Mouse (Mus musculus) brain, embryonic 14.5 days (tissue): ENCODE results near the gene Gm36210. TPM values are rescaled to one million over a fixed set of nuclear protein-coding genes. Genes with fewer than 3 reads are reported as not detected.

Experiments
- DNase-seq: peaks from one replicate; pipeline ENCODE4 v3.0.0-alpha.2; 2011; ENCODE audit warnings: low read depth
- CTCF ChIP-seq: fragments of 200-500 bp; IDR thresholded peaks from 2 replicates; pipeline ENCODE4 v1.5.1; 2012; ENCODE audit warnings: inconsistent platforms, mild to moderate bottlenecking, moderate library complexity, borderline replicate concordance; ENCODE audit not compliant: insufficient read depth, insufficient read length; ENCODE audit errors: extremely low read depth
- POLR2A ChIP-seq: fragments of 200-500 bp; IDR thresholded peaks from 2 replicates; pipeline ENCODE4 v1.6.1; 2012; ENCODE audit warnings: mild to moderate bottlenecking, inconsistent platforms, borderline replicate concordance; ENCODE audit not compliant: poor library complexity, insufficient read depth, insufficient read length, severe bottlenecking; ENCODE audit errors: extremely low read depth
- polyA plus RNA-seq: library from polyadenylated mRNA; depleted of rRNA; stranded (reverse); fragments of >200 nt; gene quantifications from 2 replicates; pipeline ENCODE4 v1.2.3, GENCODE M21; 2012; rRNA removed

Gene Gm36210
- polyA plus RNA-seq, 1 experiment: 0.77 TPM

DNA sequence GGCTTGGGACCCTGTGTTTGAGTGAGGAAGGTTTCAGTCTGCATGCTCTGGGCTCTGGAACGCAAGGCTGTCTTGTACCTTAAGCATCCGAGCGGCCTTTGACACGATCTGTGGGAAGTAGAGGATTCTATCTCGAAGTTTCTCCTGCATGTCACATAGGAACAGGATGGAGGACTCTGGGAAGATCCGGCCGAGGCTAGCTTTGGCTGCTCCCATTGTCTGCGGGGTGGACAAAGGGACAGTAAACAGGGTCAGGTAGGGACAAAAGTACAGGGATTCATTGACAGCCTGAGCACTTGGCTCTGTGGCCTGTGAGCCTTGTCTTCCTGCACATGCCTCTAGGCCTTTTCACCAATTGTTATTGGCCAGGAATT is 55.0 kb downstream of the Gm36210 start:
- DNase-seq: no peak
- TF ChIP-seq CTCF: no peak
- TF ChIP-seq POLR2A: no peak

DNA sequence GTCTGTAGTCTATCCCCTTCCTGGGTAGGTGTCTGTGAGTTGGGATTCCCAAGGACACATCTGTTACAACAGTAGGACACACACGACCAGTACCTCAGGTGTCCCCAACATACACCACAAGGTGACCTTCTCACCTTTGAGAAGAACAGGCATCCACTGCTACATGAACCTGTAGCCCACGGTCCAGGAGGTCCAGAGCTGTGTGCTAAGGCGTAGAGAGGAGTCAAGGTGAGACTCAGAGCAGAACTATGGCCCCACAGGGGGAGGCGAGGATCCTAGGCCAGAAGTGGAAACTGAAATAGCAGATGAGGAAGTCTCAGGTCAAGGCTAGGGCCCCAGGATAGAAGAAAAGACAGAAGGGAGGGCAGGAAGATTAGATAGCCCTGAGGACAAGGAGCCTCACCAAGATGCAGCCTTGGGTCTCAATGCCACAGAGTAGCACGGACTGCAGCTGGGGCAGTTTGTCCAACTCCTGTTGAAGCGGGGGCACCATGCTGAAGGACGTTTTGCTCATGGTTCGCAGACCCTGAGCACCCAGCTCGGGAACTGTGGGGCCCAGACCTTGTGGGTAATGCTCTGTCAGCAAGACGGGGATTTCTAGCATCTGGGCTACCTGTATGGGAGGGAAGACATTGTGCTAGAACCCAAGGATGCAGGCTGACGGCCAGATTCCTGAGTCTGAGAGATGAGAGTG is 55.5 kb downstream of the Gm36210 start:
- no peak for DNase-seq
- TF ChIP-seq POLR2A: no peak
- TF ChIP-seq CTCF: no peak

DNA sequence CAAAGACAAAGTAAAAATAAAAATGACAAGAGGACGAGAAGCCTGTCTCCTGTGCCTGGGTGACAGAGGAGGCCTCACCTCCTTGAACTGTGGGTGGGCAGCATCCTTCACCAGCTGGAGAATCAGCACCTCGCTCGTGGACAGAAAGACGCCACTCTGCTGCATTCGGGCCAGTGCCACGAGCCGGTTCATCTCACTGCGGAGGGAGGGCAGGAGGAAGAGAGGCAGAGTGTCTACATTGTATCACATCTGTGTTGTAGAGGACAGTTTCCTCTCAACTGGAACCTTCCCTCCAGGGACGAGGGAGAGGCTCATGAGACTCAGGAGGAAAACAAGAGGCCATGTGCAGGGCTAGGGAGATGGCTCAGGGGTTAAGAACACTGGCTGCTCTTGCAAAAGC is 56.9 kb downstream of the Gm36210 start:
- DNase-seq: no peak

More for the DNA sequence above, 56.9 kb downstream of the Gm36210 start:
- no peak for TF ChIP-seq POLR2A

Other genes with a start within 250 kb of the Gm36210 start
- 115 and 130 TPM in 2 replicates for gene Ppp6r1, start 247.5 kb downstream of the Gm36210 start, polyA plus RNA-seq
- 93.3 and 97.3 TPM in 2 replicates for gene Hspbp1, start 221.4 kb downstream of the Gm36210 start, polyA plus RNA-seq
- gene Brsk1, start 215.9 kb downstream of the Gm36210 start, polyA plus RNA-seq: 137 and 161 TPM in 2 replicates
- gene Tmem150b, start 181.3 kb downstream of the Gm36210 start, polyA plus RNA-seq: 0.03 and 0.05 TPM in 2 replicates
- gene Kmt5c, start 166.4 kb downstream of the Gm36210 start, polyA plus RNA-seq: 197 and 214 TPM in 2 replicates
- gene Cox6b2, start 153.4 kb downstream of the Gm36210 start, polyA plus RNA-seq: 26.2 and 27.5 TPM in 2 replicates
- not detected in 2 replicates for gene Fam71e2, start 135.2 kb downstream of the Gm36210 start, polyA plus RNA-seq
- gene Il11, start 123.7 kb downstream of the Gm36210 start, polyA plus RNA-seq: 0.16 and 0.38 TPM in 2 replicates
- not detected in 2 replicates for gene Tmem190, start 123.6 kb downstream of the Gm36210 start, polyA plus RNA-seq
- 3.4 and 5.2 TPM in 2 replicates for gene Tmem238, start 116.9 kb downstream of the Gm36210 start, polyA plus RNA-seq
- gene Rpl28, start 113.6 kb downstream of the Gm36210 start, polyA plus RNA-seq: 271 and 404 TPM in 2 replicates
- gene Ube2s, start 93.9 kb downstream of the Gm36210 start, polyA plus RNA-seq: 451 and 626 TPM in 2 replicates
- gene Shisa7, start 61.8 kb downstream of the Gm36210 start, polyA plus RNA-seq: 145 and 170 TPM in 2 replicates
- gene Isoc2b, start 36.3 kb downstream of the Gm36210 start, polyA plus RNA-seq: 2.6 and 3.3 TPM in 2 replicates
- gene Isoc2a, start 29.4 kb downstream of the Gm36210 start, polyA plus RNA-seq: 6.7 and 9.0 TPM in 2 replicates
- 16.7 and 21.7 TPM in 2 replicates for gene Zfp628, start 8.7 kb upstream of the Gm36210 start, polyA plus RNA-seq
- 27.3 and 27.9 TPM in 2 replicates for gene Nat14, start 15.5 kb upstream of the Gm36210 start, polyA plus RNA-seq
- gene Ssc5d, start 19.3 kb upstream of the Gm36210 start, polyA plus RNA-seq: 2.3 and 3.6 TPM in 2 replicates
- 0.14 TPM in 2 replicates for gene Sbk2, start 57.9 kb upstream of the Gm36210 start, polyA plus RNA-seq
- 1.1 and 2.0 TPM in 2 replicates for gene Sbk3, start 64.7 kb upstream of the Gm36210 start, polyA plus RNA-seq
- 168 and 190 TPM in 2 replicates for gene Zfp579, start 89.6 kb upstream of the Gm36210 start, polyA plus RNA-seq
- gene Zfp524, start 107.9 kb upstream of the Gm36210 start, polyA plus RNA-seq: 11.9 and 18.0 TPM in 2 replicates
- 49.9 and 54.5 TPM in 2 replicates for gene Fiz1, start 108.2 kb upstream of the Gm36210 start, polyA plus RNA-seq
- gene Gm44973, start 109.0 kb upstream of the Gm36210 start, polyA plus RNA-seq: not detected in 2 replicates
- gene Zfp865, start 113.9 kb upstream of the Gm36210 start, polyA plus RNA-seq: 43.5 and 52.4 TPM in 2 replicates
- gene Ccdc106, start 114.0 kb upstream of the Gm36210 start, polyA plus RNA-seq: 41.4 and 47.8 TPM in 2 replicates
- not detected in 2 replicates for gene 4632433K11Rik, start 127.6 kb upstream of the Gm36210 start, polyA plus RNA-seq
- gene Zfp784, start 131.9 kb upstream of the Gm36210 start, polyA plus RNA-seq: 6.8 and 7.6 TPM in 2 replicates
- 61.4 and 88.7 TPM in 2 replicates for gene Zfp580, start 145.0 kb upstream of the Gm36210 start, polyA plus RNA-seq
- gene U2af2, start 155.6 kb upstream of the Gm36210 start, polyA plus RNA-seq: 404 and 431 TPM in 2 replicates
- gene Epn1, start 173.7 kb upstream of the Gm36210 start, polyA plus RNA-seq: 176 and 216 TPM in 2 replicates
- gene Rfpl4, start 210.4 kb upstream of the Gm36210 start, polyA plus RNA-seq: not detected in 2 replicates
- 0.14 and 0.37 TPM in 2 replicates for gene Rasl2-9, start 219.4 kb upstream of the Gm36210 start, polyA plus RNA-seq
- gene Vmn1r55, start 243.2 kb upstream of the Gm36210 start, polyA plus RNA-seq: not detected in 2 replicates